Mouse (Mus musculus): ENCODE measurements around the gene Gk5.

Gk5 gene

DNA sequence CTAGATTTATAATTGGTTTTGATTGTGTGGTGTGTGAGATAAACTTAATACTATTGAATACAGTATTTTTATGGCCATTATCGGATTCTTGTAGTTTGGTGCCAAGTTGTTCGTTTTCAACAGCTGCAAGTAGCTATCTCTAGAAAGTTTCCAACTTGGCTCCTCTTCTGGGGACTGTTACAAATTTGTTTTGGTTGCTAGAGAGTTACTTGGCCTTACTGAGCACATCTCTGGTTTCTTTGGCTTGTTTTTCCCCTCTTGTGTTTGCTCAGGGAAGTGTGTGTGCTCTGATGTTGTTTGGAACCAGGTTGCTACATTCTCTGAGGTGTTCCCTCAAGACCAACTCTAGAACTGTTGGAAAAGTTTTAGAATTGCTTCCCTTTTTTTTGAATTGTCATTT, 104.1 kb downstream of the Gk5 start:
- no peak for DNase-seq (ENCODE audit: low spot score in 2 of 2)

DNA sequence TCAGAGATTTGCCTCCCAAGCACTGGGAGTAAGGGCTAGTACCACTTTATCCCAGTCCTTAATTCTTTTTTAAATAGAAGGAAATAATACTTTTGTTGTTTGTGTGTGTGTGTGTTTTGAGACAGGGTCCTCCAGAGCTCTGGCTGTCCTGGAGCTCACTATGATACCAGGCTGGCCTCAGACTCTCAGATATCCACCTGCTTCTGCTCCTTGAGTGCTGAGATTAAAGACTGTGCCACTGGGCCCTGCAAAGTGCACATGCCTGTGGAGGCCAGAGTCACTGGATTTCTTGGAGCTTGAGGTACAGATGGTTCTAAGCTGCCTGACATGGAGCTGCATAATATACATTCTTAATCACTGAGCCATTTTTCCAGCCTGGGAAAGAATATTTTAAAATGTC, 109.1 kb downstream of the Gk5 start:
- no peak for DNase-seq (ENCODE audit: low spot score in 2 of 2)

DNA sequence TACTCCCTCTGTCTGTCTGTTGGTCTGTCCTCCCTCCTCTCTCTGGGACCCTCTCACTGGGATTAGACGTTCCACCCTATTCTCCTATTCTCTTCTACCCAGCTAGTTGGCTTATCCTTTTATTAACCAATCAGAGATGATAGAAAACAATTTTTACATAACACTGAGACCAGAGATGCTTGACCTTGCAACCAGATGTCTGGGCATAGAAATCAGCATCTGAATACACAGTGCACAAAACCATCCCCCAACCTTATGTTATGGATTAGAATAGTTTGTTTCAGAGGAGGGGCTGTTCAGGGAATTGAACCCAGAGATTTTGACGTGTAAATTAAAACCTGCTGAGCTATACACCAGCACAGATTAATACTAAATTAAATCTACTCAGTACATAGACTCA, 111.1 kb downstream of the Gk5 start:
- no peak for DNase-seq (ENCODE audit: low spot score in 2 of 2)
